Mouse (Mus musculus): ENCODE data around the gene Gm13694.
"Not testable (repeated sequence)": the region's sequence is repeated elsewhere in the genome, so short reads cannot be mapped to it uniquely, and the experiment has no call there.

Gm13694 gene

GRCm38 (mm10) chr2:83978633-83979032, at the start of gene Gm13694:
Gm13694 (plus strand) TSS chr2:83978933.
- not testable (repeated sequence) for DNase-seq (ENCODE audit: low spot score)

- DNase-seq (ENCODE audit: low spot score): no peak
Measured at GRCm38 (mm10) chr2:83929478-83930088, 49.1 kb upstream of the Gm13694 start.

GRCm38 (mm10) chr2:83940931-83941361, 37.8 kb upstream of the Gm13694 start, which contains the start of gene Zswim2:
Zswim2 (minus strand) TSS chr2:83941228.
- DNase-seq (ENCODE audit: low spot score): peak; percentile 55

GRCm38 (mm10) chr2:83941378-83941777, 37.4 kb upstream of the Gm13694 start:
- DNase-seq (ENCODE audit: low spot score): no peak

GRCm38 (mm10) chr2:83941792-83942191, 36.9 kb upstream of the Gm13694 start:
- DNase-seq (ENCODE audit: low spot score): no peak

- not testable (repeated sequence) for DNase-seq (ENCODE audit: low spot score)
Measured at GRCm38 (mm10) chr2:83955393-83955792, 23.3 kb upstream of the Gm13694 start, which contains the start of gene Gm13698. Gm13698 (plus strand) TSS chr2:83955693.

GRCm38 (mm10) chr2:83961203-83961602, 17.5 kb upstream of the Gm13694 start, which contains the start of gene Gm13693:
Gm13693 (plus strand) TSS chr2:83961503.
- DNase-seq (ENCODE audit: low spot score): not testable (repeated sequence)

- DNase-seq (ENCODE audit: low spot score): not testable (repeated sequence)
Measured at GRCm38 (mm10) chr2:83967013-83967412, 11.7 kb upstream of the Gm13694 start, which contains the start of gene Gm13695. Gm13695 (plus strand) TSS chr2:83967313.

GRCm38 (mm10) chr2:83972823-83973222, 5.9 kb upstream of the Gm13694 start, which contains the start of gene Gm13696:
Gm13696 (plus strand) TSS chr2:83973123.
- DNase-seq (ENCODE audit: low spot score): not testable (repeated sequence)

- DNase-seq (ENCODE audit: low spot score): not testable (repeated sequence)
Measured at GRCm38 (mm10) chr2:83984443-83984842, 5.7 kb downstream of the Gm13694 start, which contains the start of gene Gm13697. Gm13697 (plus strand) TSS chr2:83984743.

GRCm38 (mm10) chr2:83990253-83990652, 11.5 kb downstream of the Gm13694 start, which contains the start of gene Gm13691:
Gm13691 (plus strand) TSS chr2:83990553.
- DNase-seq (ENCODE audit: low spot score): not testable (repeated sequence)

- DNase-seq (ENCODE audit: low spot score): not testable (repeated sequence)
Measured at GRCm38 (mm10) chr2:83993639-83994255, 15.0 kb downstream of the Gm13694 start.

GRCm38 (mm10) chr2:83994526-83994925, 15.8 kb downstream of the Gm13694 start:
- DNase-seq (ENCODE audit: low spot score): not testable (repeated sequence)

GRCm38 (mm10) chr2:84008913-84009312, 30.2 kb downstream of the Gm13694 start:
- no peak for DNase-seq (ENCODE audit: low spot score)

GRCm38 (mm10) chr2:84009818-84010217, 31.1 kb downstream of the Gm13694 start:
- DNase-seq (ENCODE audit: low spot score): no peak

- no peak for DNase-seq (ENCODE audit: low spot score)
Measured at GRCm38 (mm10) chr2:84014572-84014971, 35.8 kb downstream of the Gm13694 start.

GRCm38 (mm10) chr2:84016291-84016690, 37.6 kb downstream of the Gm13694 start:
- not testable (repeated sequence) for DNase-seq (ENCODE audit: low spot score)

- no peak for DNase-seq (ENCODE audit: low spot score)
Measured at GRCm38 (mm10) chr2:84018330-84018729, 39.6 kb downstream of the Gm13694 start.

GRCm38 (mm10) chr2:84019519-84020305, 41.0 kb downstream of the Gm13694 start:
- no peak for DNase-seq (ENCODE audit: low spot score)

GRCm38 (mm10) chr2:84021930-84022329, 43.2 kb downstream of the Gm13694 start:
- no peak for DNase-seq (ENCODE audit: low spot score)

GRCm38 (mm10) chr2:84022905-84023304, 44.2 kb downstream of the Gm13694 start:
- DNase-seq (ENCODE audit: low spot score): no peak

GRCm38 (mm10) chr2:84023319-84023718, 44.6 kb downstream of the Gm13694 start:
- DNase-seq (ENCODE audit: low spot score): no peak

All from testis, postnatal 10 days (tissue).